Mouse (Mus musculus): ENCODE data around the gene Nxnl1.

- TF ChIP-seq POLR2A (IDR thresholded peaks at IDR 0.05; ENCODE audit: borderline replicate concordance, control insufficient read depth, low read depth, low read length) (no peak), CTCF (IDR thresholded peaks at IDR 0.05; ENCODE audit: control insufficient read depth, insufficient read depth, low read length) (no peak)
Measured at GRCm38 (mm10) chr8:71569366-71570290, 3.2 kb upstream of the Nxnl1 start.

Data from bone marrow, adult 2 months (tissue).